Mouse (Mus musculus): ENCODE data around the gene Ppp1r14c. TPM values are rescaled to one million over a fixed set of nuclear protein-coding genes. Genes with fewer than 3 reads are reported as not detected.
"Not testable (repeated sequence)": the region's sequence is repeated elsewhere in the genome, so short reads cannot be mapped to it uniquely, and the experiment has no call there.

Ppp1r14c gene
- total RNA-seq, 2 experiments from 2014 or later: 24.1 to 25.2 TPM

DNA sequence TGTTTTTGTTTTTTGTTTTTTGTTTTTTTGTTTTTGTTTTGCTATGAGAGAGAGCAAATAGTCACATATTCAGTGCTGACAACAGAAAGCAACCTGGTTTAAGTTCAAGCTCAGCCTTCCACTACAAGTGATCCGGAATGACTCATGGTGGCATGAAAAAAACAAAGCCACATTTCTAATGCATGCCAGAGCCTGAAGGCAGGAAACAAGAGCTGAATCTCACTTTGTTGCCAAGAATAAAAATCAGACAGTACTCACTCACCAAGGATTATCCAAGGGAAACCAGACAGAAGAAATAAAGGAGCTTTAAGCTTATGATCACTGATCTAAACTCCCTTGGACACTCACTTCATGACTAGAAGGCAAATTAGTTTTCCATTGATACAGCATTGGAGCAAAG is 110.8 kb downstream of the Ppp1r14c start:
- DNase-seq: no peak

DNA sequence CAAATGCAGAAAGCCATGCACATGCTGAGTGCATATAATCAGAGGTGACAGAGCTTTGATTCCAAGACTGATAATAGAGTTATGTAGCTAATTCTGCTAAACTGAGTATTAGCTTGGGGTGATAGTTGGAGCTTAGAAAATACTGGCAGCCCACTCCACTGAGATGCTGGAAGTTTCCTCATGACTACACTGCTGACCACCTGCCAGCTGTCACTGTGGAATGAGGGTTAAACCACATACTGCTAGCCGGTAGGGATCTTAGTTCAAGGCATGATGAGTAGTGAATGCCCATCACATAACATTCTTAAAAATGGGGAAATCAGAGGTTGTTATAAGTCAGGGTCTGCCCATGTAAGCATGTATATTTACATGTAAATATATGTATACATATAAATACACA is 113.9 kb downstream of the Ppp1r14c start:
- no peak for DNase-seq

DNA sequence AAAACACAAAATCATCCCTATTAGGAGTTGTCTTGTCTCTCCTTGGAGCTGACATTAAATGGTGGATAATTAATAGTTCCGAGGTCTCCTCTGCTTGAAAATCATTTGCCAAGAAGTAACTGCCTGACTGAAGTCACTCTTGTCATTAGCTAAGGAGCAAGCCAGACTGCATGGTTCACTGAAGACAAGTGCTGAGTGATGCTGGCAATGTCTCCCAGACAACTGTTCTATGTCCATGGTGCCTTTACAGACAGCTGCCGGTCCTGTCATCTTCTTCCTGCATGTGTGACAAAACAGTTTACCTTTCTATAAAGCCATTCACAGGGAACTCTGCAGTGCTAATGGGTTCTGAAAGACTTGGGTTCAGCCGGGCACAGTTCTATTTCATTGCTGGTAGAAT is 124.2 kb downstream of the Ppp1r14c start:
- DNase-seq: no peak

DNA sequence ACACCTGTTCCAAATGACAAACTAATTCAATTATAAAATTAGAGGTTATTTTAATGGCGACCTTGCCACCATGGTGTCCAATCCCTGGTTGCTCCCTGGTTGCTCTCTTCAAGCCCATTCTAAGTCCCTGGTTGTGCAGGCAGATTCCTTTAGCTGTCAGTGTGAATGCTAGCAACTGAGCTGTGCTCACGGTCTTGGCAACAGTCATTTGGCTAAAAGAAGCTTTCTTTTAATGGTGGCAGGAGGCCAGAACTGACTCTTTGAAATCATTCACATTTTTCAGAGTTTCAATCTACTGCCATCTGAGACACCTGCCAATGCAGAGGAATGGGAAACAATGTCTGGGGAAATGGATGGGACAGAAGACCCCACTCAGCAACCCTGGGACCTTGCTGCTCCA is 130.9 kb downstream of the Ppp1r14c start:
- DNase-seq: no peak

- DNase-seq: not testable (repeated sequence)
Observed at GRCm38 (mm10) chr10:3500846-3501245, 135.0 kb downstream of the Ppp1r14c start.

DNA sequence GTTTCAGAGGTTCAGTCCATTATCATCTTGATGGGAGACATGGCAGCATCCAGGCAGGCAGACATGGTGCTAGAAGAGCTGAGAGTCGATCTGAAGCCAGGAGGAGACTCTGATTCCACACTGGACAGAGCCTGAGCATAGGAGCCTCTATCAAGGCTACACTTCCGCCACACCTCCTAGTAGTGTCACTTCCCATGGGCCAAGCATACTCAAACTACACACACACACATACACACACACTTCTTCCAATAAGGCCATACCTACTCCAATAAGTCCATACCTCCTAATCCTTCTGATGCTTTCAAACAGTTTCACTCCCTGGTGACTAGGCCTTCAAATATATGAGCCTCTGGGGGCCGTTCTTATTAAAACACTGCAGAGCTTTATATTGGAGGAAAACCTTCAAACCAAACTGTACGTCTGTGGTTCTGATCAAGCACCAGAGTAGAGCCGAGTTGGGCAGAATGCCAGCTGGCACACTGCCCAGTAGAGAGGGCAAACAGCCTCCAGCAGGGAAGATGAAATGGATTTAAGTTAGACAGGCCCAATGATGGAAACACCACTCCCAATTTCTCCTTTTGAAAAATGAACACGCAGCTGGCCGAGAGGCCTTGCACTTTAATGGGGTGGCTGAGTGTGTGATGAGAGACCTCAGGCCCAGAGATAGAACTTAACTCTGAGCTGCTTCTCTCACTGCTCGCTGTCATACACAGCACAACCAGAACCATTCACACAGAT is 141.8 kb downstream of the Ppp1r14c start:
- DNase-seq: peak; percentile 49 to 53

DNA sequence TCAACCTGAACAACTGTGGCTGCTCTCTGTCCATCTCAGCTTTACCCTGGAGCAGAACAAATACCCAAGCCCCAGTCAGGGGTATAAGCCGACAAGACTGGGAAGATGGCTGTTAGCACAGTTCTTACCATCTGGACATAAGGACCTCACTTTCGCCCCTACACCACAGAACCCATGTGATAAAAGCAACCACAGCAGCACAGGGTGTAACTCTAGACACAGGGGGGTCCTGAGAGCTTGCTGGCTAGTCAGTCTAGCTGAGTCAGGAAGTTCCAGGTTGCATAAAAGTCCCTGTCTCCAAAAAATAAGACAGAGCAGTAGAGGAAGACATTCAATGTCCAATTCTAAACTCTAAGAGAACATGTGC is 142.3 kb downstream of the Ppp1r14c start:
- no peak for DNase-seq

DNA sequence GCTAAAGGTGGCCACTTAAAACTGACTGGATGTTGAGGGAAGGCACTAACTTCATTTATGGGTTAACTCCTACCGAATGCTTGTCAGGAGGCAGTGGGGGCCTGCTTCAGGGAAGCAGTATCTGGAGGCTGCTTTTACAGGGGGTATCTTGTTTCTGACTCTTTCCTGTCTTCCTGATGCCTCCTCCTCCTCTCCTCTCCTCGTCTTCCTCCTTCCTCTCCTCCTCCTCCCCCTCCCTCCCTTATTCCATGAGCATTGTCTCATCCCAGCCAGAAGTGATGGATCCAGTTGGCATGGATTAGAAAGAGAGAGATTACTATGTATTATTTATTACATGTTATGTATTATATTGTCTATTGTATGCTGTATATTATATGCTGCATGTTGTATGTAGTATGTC is 142.9 kb downstream of the Ppp1r14c start:
- no peak for DNase-seq

- DNase-seq: no peak
Observed at GRCm38 (mm10) chr10:3509663-3510277, 143.9 kb downstream of the Ppp1r14c start.

DNA sequence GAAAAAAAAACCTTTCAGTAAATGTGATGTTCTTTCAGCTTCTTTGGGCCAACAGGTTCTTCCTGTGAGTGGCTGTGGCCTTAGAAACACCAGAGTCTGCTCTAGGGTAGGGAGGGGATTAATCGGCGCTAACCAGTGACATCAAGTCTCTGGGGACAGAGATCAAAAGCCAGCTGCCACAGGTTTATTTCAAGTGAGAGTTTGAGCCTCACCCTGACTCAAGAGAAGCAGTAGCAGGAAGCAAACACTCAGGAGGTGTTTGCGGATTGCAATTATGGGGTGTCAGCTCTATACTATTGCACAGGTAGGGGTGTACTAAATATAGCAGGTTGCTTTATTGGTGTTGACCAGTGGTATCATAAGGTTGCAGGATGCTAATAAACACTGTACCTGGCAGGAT is 144.6 kb downstream of the Ppp1r14c start:
- no peak for DNase-seq

GRCm38 (mm10) chr10:3511401-3511800 is 145.5 kb downstream of the Ppp1r14c start:
- no peak for DNase-seq

GRCm38 (mm10) chr10:3512620-3513305 is 146.9 kb downstream of the Ppp1r14c start:
- no peak for DNase-seq

- DNase-seq: no peak
Observed at GRCm38 (mm10) chr10:3513947-3514346, 148.1 kb downstream of the Ppp1r14c start.

Small RNAs within 50 kb of the gene (microRNA-seq; reads per million reads assigned to microRNA genes)
- 0 reads per million in 2 experiments for gene Gm24482

Other genes with a start within 250 kb of the Ppp1r14c start
- not detected for gene H60c, start 98.3 kb upstream of the Ppp1r14c start, total RNA-seq (2021)
- 1 to 10 TPM; 7.6 to 9.5 TPM for gene Iyd, start 174.2 kb downstream of the Ppp1r14c start, total RNA-seq (2021)

Measured in layer of hippocampus, postnatal 36 days (tissue).